Mouse (Mus musculus): ENCODE data around the gene Sash3. TPM values are rescaled to one million over a fixed set of nuclear protein-coding genes. Genes with fewer than 3 reads are reported as not detected.
"Not testable (repeated sequence)": the region's sequence is repeated elsewhere in the genome, so short reads cannot be mapped to it uniquely, and the experiment has no call there.

The Sash3 gene
- polyA plus RNA-seq, 1 experiment from 2014 or later, result 1.1 TPM

DNA sequence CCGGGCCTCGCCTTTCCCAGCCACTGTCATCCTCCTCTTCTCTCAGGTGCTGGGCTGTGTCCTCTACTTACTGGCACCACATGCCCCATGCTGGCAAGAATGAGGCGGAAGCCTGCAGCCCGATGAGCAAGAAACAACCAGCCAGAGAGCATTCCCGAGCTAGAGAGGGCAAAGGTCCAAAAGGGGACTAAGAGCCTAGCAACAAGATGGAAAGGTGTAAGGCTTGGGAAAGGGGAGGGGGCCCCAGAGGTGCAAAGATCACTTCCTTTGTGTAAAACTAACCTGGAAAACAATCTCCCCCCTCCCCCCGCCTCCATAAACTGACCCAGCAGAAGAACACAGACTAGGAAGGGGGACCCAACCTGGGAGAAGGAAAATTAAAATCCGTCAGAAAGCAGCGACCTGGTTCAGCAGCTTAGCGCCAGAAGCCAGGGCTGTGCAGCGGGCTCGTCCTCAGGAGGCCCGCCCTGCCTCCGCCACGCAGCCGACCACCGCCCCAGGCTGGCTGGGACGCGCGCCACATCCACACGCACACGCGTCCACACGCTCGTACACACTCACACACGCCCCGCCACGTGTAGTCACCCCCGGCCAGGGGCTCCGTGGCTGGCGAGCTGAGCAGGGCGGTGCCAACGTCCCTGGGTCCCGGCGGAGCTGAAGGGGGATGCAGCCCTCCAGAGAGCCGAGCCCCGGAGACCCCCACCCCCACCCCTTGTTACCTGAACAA lies 61.7 kb downstream of the Sash3 start:
- Histone ChIP-seq H3K27ac (ENCODE audit: low read depth, low read length) (no peak overlapping the region), H3K4me2 (peak overlapping the region; percentile 54), H3K4me1 (ENCODE audit: control insufficient read depth, insufficient read depth, low read length) (no peaks in the 10 kb centered on the region), H3K36me3 (ENCODE audit: control insufficient read depth, insufficient read depth, low read length) (no peaks in the 10 kb centered on the region), H3K4me3 (ENCODE audit: low read depth, low read length) (peak overlapping the region; percentile 60), H3K27me3 (ENCODE audit: control insufficient read depth, insufficient read depth, low read length) (no peaks in the 10 kb centered on the region), H3K9me3 (ENCODE audit: control insufficient read depth, low read length) (no peaks in the 10 kb centered on the region), H3K9ac (ENCODE audit: low read length) (peak overlapping the region; percentile 62)
- DNase-seq (ENCODE audit: low spot score, missing footprints), result peak; percentile 83
- 13% methylated on average over 31 of the region's 36 CpGs for WGBS
- peak; percentile 82 for ATAC-seq (ENCODE audit: low FRiP score)

DNA sequence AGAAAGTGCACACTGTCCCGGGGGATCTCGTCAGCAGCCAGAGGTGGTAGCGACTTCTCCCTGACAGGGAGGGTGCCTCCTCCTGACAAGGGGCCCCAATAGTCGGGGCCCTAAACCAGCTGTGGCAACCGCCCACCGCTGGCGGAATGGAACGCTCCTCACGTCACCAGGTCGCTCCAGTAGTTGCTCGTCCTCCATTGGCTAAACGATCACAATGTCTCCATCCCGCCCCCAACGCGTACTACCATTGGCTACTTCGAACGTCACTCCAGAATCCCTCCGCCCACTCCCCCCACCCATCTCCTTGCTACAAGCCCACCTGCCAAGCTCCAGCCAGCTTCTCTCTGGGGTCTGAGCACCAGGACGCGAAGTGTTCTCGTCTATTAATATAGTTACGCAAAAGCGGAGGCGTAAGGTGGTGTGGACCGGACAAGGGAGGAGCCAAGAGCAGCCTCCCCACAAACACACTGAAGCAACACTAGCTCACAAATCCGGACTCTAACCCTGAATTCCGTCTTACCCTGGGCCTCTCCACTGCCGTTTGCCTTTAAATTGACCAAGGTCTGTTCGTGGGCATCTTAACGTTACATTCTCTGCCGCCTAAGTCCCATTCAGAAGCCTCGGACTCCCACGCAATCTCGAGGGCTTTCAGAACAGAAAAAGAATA lies 62.4 kb downstream of the Sash3 start, which contains the start of gene Zdhhc9:
Gene Zdhhc9 (minus strand): TSS at position 360 of the 667 bp plus-strand sequence.
- WGBS, result 20% methylated on average over 26 of the region's 34 CpGs
- H3K9me3 ChIP-seq (ENCODE audit: control insufficient read depth, low read length), result no peaks in the 10 kb centered on the region

DNA sequence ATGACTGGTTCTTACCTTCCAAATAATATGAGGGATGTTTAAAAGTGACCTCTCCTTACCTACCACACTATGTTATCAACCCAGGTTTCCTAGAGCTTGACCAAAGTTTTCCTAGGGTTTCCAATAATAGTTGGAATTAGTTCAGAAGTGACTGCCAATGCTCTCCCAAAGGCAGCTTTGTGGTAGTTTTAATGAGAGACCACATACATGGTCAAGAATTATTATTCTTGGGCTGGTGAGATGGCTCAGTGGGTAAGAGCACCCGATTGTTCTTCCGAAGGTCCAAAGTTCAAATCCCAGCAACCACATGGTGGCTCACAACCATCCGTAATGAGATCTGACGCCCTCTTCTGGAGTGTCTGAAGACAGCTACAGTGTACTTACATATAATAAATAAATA lies 63.5 kb downstream of the Sash3 start:
- not testable (repeated sequence) for H3K4me3 ChIP-seq (ENCODE audit: low read depth, low read length); H3K36me3 ChIP-seq (ENCODE audit: control insufficient read depth, insufficient read depth, low read length); H3K4me1 ChIP-seq (ENCODE audit: control insufficient read depth, insufficient read depth, low read length); ATAC-seq (ENCODE audit: low FRiP score); H3K27ac ChIP-seq (ENCODE audit: low read depth, low read length); DNase-seq (ENCODE audit: low spot score, missing footprints); H3K4me2 ChIP-seq; H3K9ac ChIP-seq (ENCODE audit: low read length); H3K9me3 ChIP-seq (ENCODE audit: control insufficient read depth, low read length); H3K27me3 ChIP-seq (ENCODE audit: control insufficient read depth, insufficient read depth, low read length)
- WGBS, result 90% methylated on average over 2 of the region's 4 CpGs

More for the DNA sequence above, 62.4 kb downstream of the Sash3 start, which contains the start of gene Zdhhc9:
- peak; percentile 98 for DNase-seq (ENCODE audit: low spot score, missing footprints)
- peak within 1 kb of the TSS; percentile 62 for H3K9ac ChIP-seq (ENCODE audit: low read length)
- H3K4me2 ChIP-seq, result peak within 1 kb of the TSS; percentile 54
- no peak within 1 kb of the TSS for H3K27ac ChIP-seq (ENCODE audit: low read depth, low read length)
- peak; percentile 99 for ATAC-seq (ENCODE audit: low FRiP score)
- peak within 1 kb of the TSS; percentile 60 for H3K4me3 ChIP-seq (ENCODE audit: low read depth, low read length)
- no peaks in the 10 kb centered on the region for H3K27me3 ChIP-seq (ENCODE audit: control insufficient read depth, insufficient read depth, low read length)
- H3K36me3 ChIP-seq (ENCODE audit: control insufficient read depth, insufficient read depth, low read length), result no peaks in the 10 kb centered on the region
- H3K4me1 ChIP-seq (ENCODE audit: control insufficient read depth, insufficient read depth, low read length), result no peaks in the 10 kb centered on the region

Other genes starting within 250 kb of the Sash3 start
- 21.5 and 26.1 TPM in 2 replicates for gene Ocrl, start 234.0 kb upstream of the Sash3 start, polyA plus RNA-seq (2014; fragmentation: Nextera tagmentation; extraction: Ambion mirVana)
- 2.7 and 2.9 TPM in 2 replicates for gene Apln, start 111.6 kb upstream of the Sash3 start, polyA plus RNA-seq (2014; fragmentation: Nextera tagmentation; extraction: Ambion mirVana)
- gene Xpnpep2, start 37.7 kb upstream of the Sash3 start, polyA plus RNA-seq (2014; fragmentation: Nextera tagmentation; extraction: Ambion mirVana), result 2.2 and 2.9 TPM in 2 replicates
- 3.6 and 3.7 TPM in 2 replicates for gene Zdhhc9, start 62.4 kb downstream of the Sash3 start, polyA plus RNA-seq (2014; fragmentation: Nextera tagmentation; extraction: Ambion mirVana)
- gene Utp14a, start 110.4 kb downstream of the Sash3 start, polyA plus RNA-seq (2014; fragmentation: Nextera tagmentation; extraction: Ambion mirVana), result 21.4 and 23.1 TPM in 2 replicates
- 4.2 and 4.7 TPM in 2 replicates for gene Bcorl1, start 194.9 kb downstream of the Sash3 start, polyA plus RNA-seq (2014; fragmentation: Nextera tagmentation; extraction: Ambion mirVana)

All from midbrain, embryonic 11.5 days (tissue).